ENCODE assay signal across 8 mouse cellular contexts in the genomic region with DNA sequence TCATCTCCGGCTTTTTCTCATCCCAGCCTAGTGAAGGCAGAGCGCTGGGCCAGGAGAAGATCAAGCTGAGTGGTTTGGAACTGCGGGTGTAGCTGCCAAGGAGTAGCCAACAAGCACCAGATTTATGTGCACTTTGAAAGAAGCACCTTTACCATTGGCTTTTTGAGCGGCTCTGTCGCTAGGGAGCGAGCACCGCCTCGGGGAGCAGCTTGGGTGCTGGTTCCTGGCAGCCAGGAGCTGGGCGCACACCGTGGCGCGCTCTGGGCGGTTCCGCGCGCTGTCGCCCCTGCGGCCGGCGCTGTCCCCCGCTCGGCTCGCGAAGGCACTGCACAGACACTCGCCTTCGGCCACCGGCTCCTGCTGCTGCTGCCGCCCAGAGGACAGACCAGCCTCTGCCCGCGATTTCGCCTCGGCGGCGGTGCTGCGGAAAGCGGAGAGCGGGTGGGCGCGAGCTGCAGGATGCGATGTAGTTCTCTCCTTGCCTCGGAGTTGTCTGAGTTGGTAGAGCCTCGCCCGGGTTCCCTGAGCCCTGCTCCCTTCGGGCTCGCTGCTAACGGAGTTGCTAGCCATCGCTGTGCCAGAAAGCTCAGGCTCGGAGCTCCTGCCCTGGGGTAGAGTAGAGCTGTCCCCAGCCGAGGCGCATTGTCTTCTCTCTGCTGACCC. TPM values are rescaled to one million over a fixed set of nuclear protein-coding genes. Genes with fewer than 3 reads are reported as not detected.
DNase-seq lines count a peak whose midpoint lies in the region; ATAC-seq and TF ChIP-seq lines count a peak whose summit lies in the region.

Gene A830018L16Rik, plus strand, starts transcription at position 212 of the 663 bp plus-strand sequence.

- intact Hi-C loops in left cerebral cortex, postnatal 25 days (cut with DNase I): loop anchor here (5.0 kb wide), 2 partner anchors 153 to 237 kb away; no protein-coding TSS in a partner anchor

- WGBS in embryonic facial prominence, embryonic 14.5 days: under 1% methylated on average over 22 of the region's 50 CpGs
- WGBS in midbrain, embryonic 10.5 days: under 1% methylated on average over 50 of the region's 50 CpGs
- 3% methylated on average over 49 of the region's 50 CpGs for WGBS in small intestine, adult 2 months

- H3K4me2 ChIP-seq in embryonic facial prominence, embryonic 14.5 days (ENCODE audit: low read depth, low read length): peak within 1 kb of the TSS; percentile 91

- H3K36me3 ChIP-seq in embryonic facial prominence, embryonic 14.5 days (ENCODE audit: control insufficient read depth, insufficient read depth, low read length): no peaks in the 10 kb centered on the region
- H3K36me3 ChIP-seq in midbrain, embryonic 10.5 days: no peaks in the 10 kb centered on the region
- no peaks in the 10 kb centered on the region for H3K36me3 ChIP-seq in small intestine, adult 2 months (ENCODE audit: control insufficient read depth, insufficient read depth, low read length)

- DNase-seq in embryonic facial prominence, embryonic 14.5 days (ENCODE audit: low spot score): peak; percentile 90
- peak; percentile 8 for DNase-seq in heart, adult 8-10 months (ENCODE audit: low spot score)
- DNase-seq in kidney, adult 18-20 months: peak; percentile 19
- DNase-seq in left cerebral cortex, postnatal 25 days (ENCODE audit: low spot score in 2 of 2): peak; percentile 83 to 94
- peak; percentile 88 for DNase-seq in midbrain, embryonic 10.5 days (ENCODE audit: low spot score)
- DNase-seq in natural killer cell, adult 2 months (ENCODE audit: low spot score in 2 of 2): no peak

- no peaks in the 10 kb centered on the region for H3K9me3 ChIP-seq in embryonic facial prominence, embryonic 14.5 days (ENCODE audit: control insufficient read depth, low read length)
- H3K9me3 ChIP-seq in midbrain, embryonic 10.5 days (replicated peaks): no peaks in the 10 kb centered on the region

- H3K27me3 ChIP-seq in embryonic facial prominence, embryonic 14.5 days (replicated peaks; ENCODE audit: control insufficient read depth, insufficient read depth, low read length): peaks cover 2% of the 10 kb centered on the region; the same call in 1 of the 2 replicates
- peaks cover 43% of the 10 kb centered on the region for H3K27me3 ChIP-seq in midbrain, embryonic 10.5 days (ENCODE audit: low read depth, poor library complexity, severe bottlenecking)
- no peaks in the 10 kb centered on the region for H3K27me3 ChIP-seq in small intestine, adult 2 months (ENCODE audit: control insufficient read depth, insufficient read depth, low read length)

- TF ChIP-seq POLR2A in small intestine, adult 2 months (IDR thresholded peaks at IDR 0.05; ENCODE audit: low read depth, low read length): no peak

- peak within 1 kb of the TSS; percentile 67 for H3K4me3 ChIP-seq in brown adipose tissue, adult 24 weeks (ENCODE audit: insufficient read depth, low read depth, low read length)
- H3K4me3 ChIP-seq in embryonic facial prominence, embryonic 14.5 days (ENCODE audit: low read depth, low read length): peak within 1 kb of the TSS; percentile 45
- peak within 1 kb of the TSS; percentile 64 for H3K4me3 ChIP-seq in midbrain, embryonic 10.5 days
- peak within 1 kb of the TSS; percentile 2; the same call in 1 of the 2 replicates for H3K4me3 ChIP-seq in small intestine, adult 2 months (ENCODE audit: low read depth, low read length)

- peak; percentile 98 for ATAC-seq in embryonic facial prominence, embryonic 14.5 days (ENCODE audit: low read depth)

- H3K9ac ChIP-seq in embryonic facial prominence, embryonic 14.5 days (ENCODE audit: low read depth, low read length): peak within 1 kb of the TSS; percentile 59

- no peaks in the 10 kb centered on the region for H3K4me1 ChIP-seq in brown adipose tissue, adult 24 weeks (ENCODE audit: control insufficient read depth, insufficient read depth, insufficient read length, low read length)
- no peaks in the 10 kb centered on the region for H3K4me1 ChIP-seq in embryonic facial prominence, embryonic 14.5 days (ENCODE audit: control insufficient read depth, insufficient read depth, low read length)
- peaks cover 11% of the 10 kb centered on the region for H3K4me1 ChIP-seq in midbrain, embryonic 10.5 days
- H3K4me1 ChIP-seq in small intestine, adult 2 months (ENCODE audit: control insufficient read depth, insufficient read depth, insufficient read length, low read length): no peaks in the 10 kb centered on the region

- no peak for TF ChIP-seq CTCF in small intestine, adult 2 months (IDR thresholded peaks at IDR 0.05; ENCODE audit: extremely low read depth, insufficient read length, insufficient replicate concordance, low read depth, low read length)

- peak within 1 kb of the TSS; percentile 36 for H3K27ac ChIP-seq in brown adipose tissue, adult 24 weeks (replicated peaks; ENCODE audit: low read depth, low read length)
- no peak within 1 kb of the TSS; the same call in 1 of the 2 replicates for H3K27ac ChIP-seq in embryonic facial prominence, embryonic 14.5 days (replicated peaks; ENCODE audit: low read depth, low read length)
- peak within 1 kb of the TSS; percentile 79 for H3K27ac ChIP-seq in midbrain, embryonic 10.5 days (replicated peaks)
- no peak within 1 kb of the TSS for H3K27ac ChIP-seq in small intestine, adult 2 months (ENCODE audit: insufficient read depth, low read depth, low read length)

RNA-seq across cellular contexts. Expression of gene A830018L16Rik, which starts in this region (rescaled TPM):
- polyA plus RNA-seq in brown adipose tissue, adult 24 weeks (2012; ENCODE audit: insufficient read depth, insufficient read length, missing spikeins): 11.3 and 15.7 TPM in 2 replicates
- polyA plus RNA-seq in embryonic facial prominence, embryonic 14.5 days (2014; fragmentation: Nextera tagmentation; extraction: Ambion mirVana): 3.1 and 5.1 TPM in 2 replicates
- under 1 TPM; 0.09 to 0.41 (median 0.16) TPM for total RNA-seq in heart, adult 8-10 months (2022)
- total RNA-seq in left cerebral cortex, postnatal 25 days (2021): 100 to 1,000 TPM; 106 to 108 TPM
- 3.1 and 4.3 TPM in 2 replicates for polyA plus RNA-seq in midbrain, embryonic 10.5 days (2016; fragmentation: Nextera tagmentation; extraction: Ambion mirVana)
- not detected in 2 replicates for polyA plus RNA-seq in small intestine, adult 2 months (2012; rRNA removed)

Comparison
In these comparisons a context has a peak if more than half of its experiments do, and no peak if none do; other contexts are left out.
1. RNA of gene A830018L16Rik (total RNA-seq): 106 to 108 TPM in left cerebral cortex, postnatal 25 days; 0.09 to 0.41 TPM in heart, adult 8-10 months; every median in the first group is over 10 times any median in the second.
2. Peak in DNase-seq in heart, adult 8-10 months; RNA of the gene not detected or under 1 TPM.
3. H3K27ac ChIP-seq: peak in brown adipose tissue, adult 24 weeks (single experiment) and midbrain, embryonic 10.5 days (single experiment); none in embryonic facial prominence, embryonic 14.5 days (single experiment) and small intestine, adult 2 months (single experiment).
4. H3K4me3 ChIP-seq: peak in every context shown above with its lines; median percentile 67 in brown adipose tissue, adult 24 weeks; 64 in midbrain, embryonic 10.5 days; 45 in embryonic facial prominence, embryonic 14.5 days; 2 in small intestine, adult 2 months.
5. DNase-seq: peak in embryonic facial prominence, embryonic 14.5 days (single experiment), kidney, adult 18-20 months (single experiment), left cerebral cortex, postnatal 25 days (2 of 2) and midbrain, embryonic 10.5 days (single experiment); none in natural killer cell, adult 2 months (0 of 2).